Mouse (Mus musculus) MN1 (cell line): ENCODE results near the gene Kcne1.
A peak's percentile ranks its signal among the peaks of the same experiment; 100 is the strongest.

Experiments used
- DNase-seq: peaks from one replicate; pipeline ENCODE4 v3.0.0-alpha.2; 2016; ENCODE audit warnings: low spot score

Gene Kcne1

GRCm38 (mm10) chr16:92305519-92305918 is 53.7 kb downstream of the Kcne1 start:
- no peak for DNase-seq

- DNase-seq = peak; percentile 32
These were observed 56.8 kb downstream of the Kcne1 start for GRCm38 (mm10) chr16:92302506-92302905.

- DNase-seq = peak; percentile 29
These were observed 57.3 kb downstream of the Kcne1 start for GRCm38 (mm10) chr16:92301989-92302388.

- DNase-seq = peak; percentile 9
These were observed 57.9 kb downstream of the Kcne1 start for GRCm38 (mm10) chr16:92301412-92301806.

GRCm38 (mm10) chr16:92300649-92301411 is 58.4 kb downstream of the Kcne1 start, which contains the start of gene Smim11:
Gene Smim11, plus strand, starts transcription at chr16:92301286.
- peak; percentile 95 for DNase-seq
